16 mouse cellular contexts compared by ENCODE assay signal in the genomic region with DNA sequence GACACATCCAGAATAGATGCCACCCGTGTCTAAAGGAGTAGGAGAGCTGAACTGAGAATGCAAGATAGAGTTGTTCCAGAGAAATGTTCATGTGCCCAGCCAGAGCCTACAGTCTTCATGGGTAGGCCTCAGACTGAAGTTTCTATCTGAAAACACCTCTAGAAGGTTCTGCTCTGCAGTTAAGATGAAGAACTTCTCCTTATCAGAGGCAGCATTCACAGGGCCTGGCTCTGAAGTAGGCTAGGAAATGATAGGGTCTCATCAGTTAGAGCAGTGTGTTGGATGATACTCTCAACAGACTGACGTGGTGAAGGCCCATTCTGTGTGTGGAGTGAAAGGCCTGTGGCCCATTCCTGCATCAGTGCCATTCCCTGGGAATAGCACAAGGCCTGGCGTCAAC. TPM values are rescaled to one million over a fixed set of nuclear protein-coding genes. Genes with fewer than 3 reads are reported as not detected.
A peak's percentile ranks its signal among the peaks of the same experiment; 100 is the strongest.
DNase-seq lines count a peak whose midpoint lies in the region; ATAC-seq and TF ChIP-seq lines count a peak whose summit lies in the region.
"Had no signal": no experiment of that assay in that cellular context is flagged by ENCODE, and none has a peak within 500 bp of the region (broad histone marks: within the 10 kb centered on the region; RNA-seq: fewer than 3 reads in every experiment).

No protein-coding gene starts in this region.

- no peak for TF ChIP-seq CTCF in bone marrow, adult 2 months (IDR thresholded peaks at IDR 0.05; ENCODE audit: control insufficient read depth, insufficient read depth, low read length)

- H3K4me3 ChIP-seq in megakaryocyte, embryonic 14.5 days (replicated peaks): peak overlapping the region; percentile 95
- no peak overlapping the region for H3K4me3 ChIP-seq in bone marrow, adult 2 months (replicated peaks; ENCODE audit: control insufficient read depth, low read depth, low read length)
- H3K4me3 ChIP-seq: layer of hippocampus, adult 2 months had no signal

- no peak for DNase-seq in gastrocnemius, adult 18-20 months (ENCODE audit: low spot score)
- DNase-seq in cerebellum, postnatal 25 days: no peak
- DNase-seq: adrenal gland, postnatal 25 days; cerebellum, adult 11-12 months; embryo, embryonic 11 days; heart, postnatal 14 days; right cerebral cortex, postnatal 25 days had no signal

- TF ChIP-seq POLR2A in bone marrow, adult 2 months (IDR thresholded peaks at IDR 0.05; ENCODE audit: borderline replicate concordance, control insufficient read depth, low read depth, low read length): no peak

- peak overlapping the region; percentile 64 for H3K27ac ChIP-seq in bone marrow, adult 2 months (ENCODE audit: control insufficient read depth, insufficient read depth, low read depth, low read length, poor library complexity)
- H3K27ac ChIP-seq: layer of hippocampus, adult 2 months; midbrain, embryonic 15.5 days had no signal

- H3K36me3 ChIP-seq in megakaryocyte, embryonic 14.5 days (replicated peaks; ENCODE audit: low read length): peaks cover 44% of the 10 kb centered on the region
- H3K36me3 ChIP-seq: midbrain, embryonic 15.5 days had no signal

- no peaks in the 10 kb centered on the region; the same call in 1 of the 2 replicates for H3K9me3 ChIP-seq in megakaryocyte, embryonic 14.5 days
- H3K9me3 ChIP-seq: midbrain, embryonic 15.5 days had no signal

- no peak for ATAC-seq in megakaryocyte, adult 5-6 weeks (ENCODE audit: poor library complexity, severe bottlenecking)
- ATAC-seq in erythroblast, adult 5-6 weeks (replicated peaks; ENCODE audit: low FRiP score, poor library complexity, severe bottlenecking): peak; percentile 53
- ATAC-seq in megakaryocyte progenitor cell, adult 5-6 weeks (replicated peaks; ENCODE audit: poor library complexity): peak; percentile 52
- ATAC-seq: midbrain, embryonic 15.5 days had no signal

- peaks cover 51% of the 10 kb centered on the region for H3K4me1 ChIP-seq in megakaryocyte, embryonic 14.5 days
- no peaks in the 10 kb centered on the region; the same call in 1 of the 2 replicates for H3K4me1 ChIP-seq in bone marrow, adult 2 months (ENCODE audit: control insufficient read depth, insufficient read depth, low read length)

- peaks cover 12% of the 10 kb centered on the region for H3K27me3 ChIP-seq in megakaryocyte, embryonic 14.5 days (replicated peaks)

- 57% methylated on average over 3 of the region's 3 CpGs for WGBS in bone marrow, adult 2 months

RNA-seq across cellular contexts. Expression of gene Abca3, which starts 2.2 kb away (rescaled TPM):
- polyA plus RNA-seq in megakaryocyte, embryonic 14.5 days (2012; ENCODE audit: insufficient read depth, low replicate concordance): 1.9 and 7.6 TPM in 2 replicates
- total RNA-seq in megakaryocyte, adult 5-6 weeks (2015): 40.2 and 43.6 TPM in 2 replicates
- total RNA-seq in megakaryocyte, adult 5-6 weeks (2017): 32.2 and 33.5 TPM in 2 replicates
- polyA plus RNA-seq in bone marrow, adult 2 months (2011; ENCODE audit: insufficient read depth, insufficient read length, low replicate concordance, missing spikeins): 18.6 and 36.5 TPM in 2 replicates
- total RNA-seq in erythroblast, adult 5-6 weeks (2015; ENCODE audit: low replicate concordance): 7.3 and 16.1 TPM in 2 replicates
- total RNA-seq in erythroblast, adult 5-6 weeks (2017; ENCODE audit: low replicate concordance): 11.1 and 14.8 TPM in 2 replicates
- 18.6 and 20.4 TPM in 2 replicates for total RNA-seq in megakaryocyte progenitor cell, adult 5-6 weeks (2015)
- 13.8 and 15.5 TPM in 2 replicates for total RNA-seq in megakaryocyte progenitor cell, adult 5-6 weeks (2017)
- 1 to 10 TPM; 6.9 to 7.1 TPM for total RNA-seq in gastrocnemius, adult 18-20 months (2021)

RNA-seq across cellular contexts. Expression of gene Abca17, which starts 3.1 kb away (rescaled TPM):
- polyA plus RNA-seq in megakaryocyte, embryonic 14.5 days (2012; ENCODE audit: insufficient read depth, low replicate concordance): not detected in 2 replicates
- total RNA-seq in megakaryocyte, adult 5-6 weeks (2015): 0.41 and 0.58 TPM in 2 replicates
- 0.28 and 0.88 TPM in 2 replicates for total RNA-seq in megakaryocyte, adult 5-6 weeks (2017)
- polyA plus RNA-seq in bone marrow, adult 2 months (2011; ENCODE audit: insufficient read depth, insufficient read length, low replicate concordance, missing spikeins): not detected in 2 replicates
- not detected in 2 replicates for total RNA-seq in erythroblast, adult 5-6 weeks (2015; ENCODE audit: low replicate concordance)
- total RNA-seq in erythroblast, adult 5-6 weeks (2017; ENCODE audit: low replicate concordance): not detected in 2 replicates
- 0.24 TPM in 1 of 2 replicates, not detected in the other for total RNA-seq in megakaryocyte progenitor cell, adult 5-6 weeks (2015)
- 0.03 TPM in 1 of 2 replicates, not detected in the other for total RNA-seq in megakaryocyte progenitor cell, adult 5-6 weeks (2017)
- total RNA-seq in gastrocnemius, adult 18-20 months (2021): not detected
- total RNA-seq: granulocyte monocyte progenitor cell, adult 5-6 weeks; heart, postnatal 14 days; liver, adult 2 months had no signal
